Comparison of ENCODE assay signal across 16 mouse cellular contexts in genomic region chrX:143062641-143063355, GRCm38 (mm10). TPM values are rescaled to one million over a fixed set of nuclear protein-coding genes. Genes with fewer than 3 reads are reported as not detected.
DNase-seq lines count a peak whose midpoint lies in the region; ATAC-seq lines count a peak whose summit lies in the region.
"Had no signal": no experiment of that assay in that cellular context is flagged by ENCODE, and none has a peak within 500 bp of the region (broad histone marks: within the 10 kb centered on the region; RNA-seq: fewer than 3 reads in every experiment).

No protein-coding gene starts in this region.

- no peak overlapping the region for H3K4me3 ChIP-seq in embryonic facial prominence, embryonic 12.5 days
- H3K4me3 ChIP-seq in limb, embryonic 13.5 days: no peak overlapping the region
- H3K4me3 ChIP-seq: limb, embryonic 15.5 days had no signal

- no peak overlapping the region for H3K9ac ChIP-seq in embryonic facial prominence, embryonic 12.5 days
- no peak overlapping the region for H3K9ac ChIP-seq in limb, embryonic 13.5 days
- H3K9ac ChIP-seq: forebrain, postnatal 0 days; limb, embryonic 15.5 days had no signal

- no peak overlapping the region for H3K4me2 ChIP-seq in embryonic facial prominence, embryonic 12.5 days (replicated peaks)
- no peak overlapping the region for H3K4me2 ChIP-seq in limb, embryonic 13.5 days (replicated peaks)
- H3K4me2 ChIP-seq: limb, embryonic 15.5 days had no signal

- H3K4me1 ChIP-seq in embryonic facial prominence, embryonic 12.5 days: 0 out of 2 replicates have a peak, but pooled peaks cover 7% of the 10 kb centered on the region
- H3K4me1 ChIP-seq in limb, embryonic 13.5 days: peaks cover 15% of the 10 kb centered on the region; the same call in 1 of the 2 replicates

- H3K9me3 ChIP-seq in embryonic facial prominence, embryonic 12.5 days: no peaks in the 10 kb centered on the region
- no peaks in the 10 kb centered on the region for H3K9me3 ChIP-seq in limb, embryonic 13.5 days
- H3K9me3 ChIP-seq: limb, embryonic 15.5 days had no signal

- intact Hi-C loops in heart, postnatal 14 days (cut with DNase I): no loop called here

- peaks cover 9% of the 10 kb centered on the region for H3K27me3 ChIP-seq in embryonic facial prominence, embryonic 12.5 days
- peaks cover 30% of the 10 kb centered on the region; the same call in 1 of the 2 replicates for H3K27me3 ChIP-seq in limb, embryonic 13.5 days

- H3K27ac ChIP-seq in embryonic facial prominence, embryonic 12.5 days: 0 out of 2 replicates have a peak overlapping the region, but pooled peaks have one; percentile 54
- peak overlapping the region; percentile 67; the same call in 1 of the 2 replicates for H3K27ac ChIP-seq in limb, embryonic 13.5 days
- H3K27ac ChIP-seq: kidney, postnatal 0 days; limb, embryonic 15.5 days had no signal

- ATAC-seq in embryonic facial prominence, embryonic 12.5 days (ENCODE audit: insufficient number of reproducible peaks, insufficient read depth, low FRiP score, low TSS enrichment): no peak
- peak; percentile 53; the same call in 1 of the 2 replicates for ATAC-seq in limb, embryonic 13.5 days (ENCODE audit: low FRiP score, low read depth)
- ATAC-seq: forebrain, postnatal 0 days; hindbrain, embryonic 16.5 days had no signal

- no peaks in the 10 kb centered on the region for H3K36me3 ChIP-seq in embryonic facial prominence, embryonic 12.5 days
- H3K36me3 ChIP-seq in limb, embryonic 13.5 days: no peaks in the 10 kb centered on the region
- H3K36me3 ChIP-seq: limb, embryonic 15.5 days had no signal

- DNase-seq in heart, adult 11 months: peak; percentile 86
- no peak for DNase-seq in heart, postnatal 14 days
- DNase-seq in 416B (ENCODE audit: low read depth): peak; percentile 21
- DNase-seq in frontal cortex, adult 2 months (ENCODE audit: extremely low spot score in 1 of 2, low spot score in 1 of 2): no peak
- DNase-seq in cerebellum, postnatal 10 days: no peak
- DNase-seq in thymus, postnatal 0 days (ENCODE audit: low spot score): no peak
- DNase-seq: adrenal gland, adult 8-10 months; cerebellum, postnatal 14 days; forebrain, postnatal 0 days; lung, adult 2 months; midbrain, embryonic 14.5 days had no signal

- 53% methylated on average over 11 of the region's 11 CpGs for WGBS in embryonic facial prominence, embryonic 12.5 days
- 41% methylated on average over 11 of the region's 11 CpGs for WGBS in limb, embryonic 13.5 days

RNA-seq across cellular contexts. Expression of gene Rtl9, which starts 36.6 kb away (rescaled TPM):
- under 1 TPM; 0.68 to 0.76 TPM for total RNA-seq in heart, postnatal 14 days (2021)
- polyA plus RNA-seq in embryonic facial prominence, embryonic 12.5 days (2016; fragmentation: Nextera tagmentation; extraction: Ambion mirVana): 0.28 and 0.38 TPM in 2 replicates
- polyA plus RNA-seq in limb, embryonic 13.5 days (2015; fragmentation: Nextera tagmentation; extraction: Ambion mirVana): 0.41 and 0.60 TPM in 2 replicates
- polyA plus RNA-seq in frontal cortex, adult 2 months (2012; rRNA removed): 0.76 and 1.1 TPM in 2 replicates
- polyA plus RNA-seq in thymus, postnatal 0 days (2015; fragmentation: Nextera tagmentation; extraction: Ambion mirVana): 0.05 TPM in 1 of 2 replicates, not detected in the other

Comparison
In these comparisons a context has a peak if more than half of its experiments do, and no peak if none do; other contexts are left out.
1. DNase-seq: peak in heart, adult 11 months (single experiment) and 416B (single experiment); none in heart, postnatal 14 days (0 of 2), frontal cortex, adult 2 months (0 of 2), cerebellum, postnatal 10 days (0 of 2) and thymus, postnatal 0 days (single experiment).